In the genomic region with DNA sequence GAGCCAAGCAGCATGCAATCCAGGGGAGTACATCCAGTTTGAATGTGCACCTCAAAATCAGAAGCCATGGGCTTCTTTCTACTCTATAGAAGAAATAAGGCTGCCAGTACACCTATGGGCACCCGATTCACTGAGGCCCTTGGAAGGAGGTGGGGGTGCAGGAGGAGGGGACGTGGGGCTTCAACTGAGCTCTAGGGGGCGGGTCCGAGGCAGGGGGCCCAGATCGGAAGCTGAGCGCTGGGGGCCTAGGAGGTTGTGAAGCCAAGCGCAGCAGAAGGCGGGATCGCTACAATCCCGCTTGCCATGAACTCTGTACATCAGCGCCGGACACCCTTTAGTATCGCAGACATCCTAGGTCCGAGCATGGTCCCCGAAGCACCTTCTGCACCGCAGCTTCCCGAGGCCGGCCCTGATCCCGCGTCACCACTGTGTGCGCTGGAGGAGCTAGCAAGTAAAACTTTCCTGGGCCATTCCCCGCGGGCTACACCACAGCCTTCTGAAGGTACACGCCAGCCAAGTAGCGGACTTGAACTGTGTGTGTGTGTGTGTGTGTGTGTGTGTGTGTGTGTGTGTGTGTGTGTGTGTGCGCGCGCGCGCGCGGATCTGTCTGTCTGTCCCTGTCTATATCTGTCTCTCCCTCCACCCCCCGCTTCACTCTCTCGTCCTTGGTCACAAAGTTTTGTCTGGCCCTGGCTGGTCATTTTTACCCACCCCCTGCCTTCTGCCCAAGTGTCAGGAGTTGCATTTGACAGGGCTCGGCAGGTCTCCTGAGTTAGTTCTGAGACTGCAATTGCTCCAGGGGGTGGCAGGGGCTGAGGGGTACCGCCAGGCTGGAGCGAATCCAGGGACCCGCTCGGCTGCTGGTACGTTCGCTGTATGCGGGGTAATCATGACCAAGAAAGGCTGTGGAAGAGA, we compare ENCODE assay signal across 9 mouse cellular contexts. TPM values are rescaled to one million over a fixed set of nuclear protein-coding genes. Genes with fewer than 3 reads are reported as not detected.
A peak's percentile ranks its signal among the peaks of the same experiment; 100 is the strongest.
DNase-seq lines count a peak whose midpoint lies in the region; ATAC-seq and TF ChIP-seq lines count a peak whose summit lies in the region.
"Had no signal": no experiment of that assay in that cellular context is flagged by ENCODE, and none has a peak within 500 bp of the region (broad histone marks: within the 10 kb centered on the region; RNA-seq: fewer than 3 reads in every experiment).

A gene (plus strand): TSS at position 247 of the 915 bp plus-strand sequence.

- H3K4me3 ChIP-seq in heart, adult 2 months: peak within 1 kb of the TSS; percentile 64
- peak within 1 kb of the TSS; percentile 49 for H3K4me3 ChIP-seq in embryonic facial prominence, embryonic 10.5 days
- peak within 1 kb of the TSS; percentile 24 for H3K4me3 ChIP-seq in limb, embryonic 15.5 days

- peak in 1 of 2 experiments; percentile 41 for DNase-seq in heart, adult 2 months
- DNase-seq in heart, adult 8-10 months (ENCODE audit: low spot score): no peak
- DNase-seq in CD4-positive helper T cell, adult 2 months (ENCODE audit: low read depth, low spot score): peak; percentile 52
- DNase-seq in embryonic facial prominence, embryonic 10.5 days (ENCODE audit: low spot score): peak; percentile 49
- DNase-seq in right cerebral cortex, postnatal 4 days: no peak
- no peak for DNase-seq in ovary, postnatal 14 days (ENCODE audit: low spot score)
- no peak for DNase-seq in retina, embryonic 14.5 days (ENCODE audit: low spot score)

- TF ChIP-seq EP300 in heart, adult 2 months (IDR thresholded peaks at IDR 0.05; ENCODE audit: insufficient read depth, low read depth, low read length): no peak

- no peak for ATAC-seq in limb, embryonic 15.5 days (ENCODE audit: insufficient number of reproducible peaks, low FRiP score, low TSS enrichment, low read depth)

- peak within 1 kb of the TSS; percentile 73 for H3K9ac ChIP-seq in heart, adult 2 months (ENCODE audit: low read depth, low read length)
- no peak within 1 kb of the TSS for H3K9ac ChIP-seq in limb, embryonic 15.5 days

- peak within 1 kb of the TSS; percentile 47 for H3K4me2 ChIP-seq in limb, embryonic 15.5 days

- intact Hi-C loops in heart, adult 2 months (cut with DNase I): no loop called here

- H3K27ac ChIP-seq in heart, adult 2 months: peak within 1 kb of the TSS; percentile 76
- no peak within 1 kb of the TSS for H3K27ac ChIP-seq in embryonic facial prominence, embryonic 10.5 days (replicated peaks)
- H3K27ac ChIP-seq in limb, embryonic 15.5 days: no peak within 1 kb of the TSS

- no peaks in the 10 kb centered on the region for H3K4me1 ChIP-seq in heart, adult 2 months (ENCODE audit: control insufficient read depth, insufficient read depth, low read length)
- peaks cover 47% of the 10 kb centered on the region for H3K4me1 ChIP-seq in embryonic facial prominence, embryonic 10.5 days
- H3K4me1 ChIP-seq in limb, embryonic 15.5 days: peaks cover 32% of the 10 kb centered on the region

- H3K9me3 ChIP-seq in embryonic facial prominence, embryonic 10.5 days: no peaks in the 10 kb centered on the region
- H3K9me3 ChIP-seq in limb, embryonic 15.5 days: no peaks in the 10 kb centered on the region

- H3K27me3 ChIP-seq in heart, adult 2 months (ENCODE audit: control insufficient read depth, insufficient read depth, low read length): no peaks in the 10 kb centered on the region
- H3K27me3 ChIP-seq in embryonic facial prominence, embryonic 10.5 days (replicated peaks; ENCODE audit: low read depth, poor library complexity, severe bottlenecking): peaks cover 97% of the 10 kb centered on the region
- peaks cover 82% of the 10 kb centered on the region for H3K27me3 ChIP-seq in limb, embryonic 15.5 days
- H3K27me3 ChIP-seq: CH12.LX had no signal

- H3K79me2 ChIP-seq in heart, adult 2 months (replicated peaks; ENCODE audit: control insufficient read depth, insufficient read depth, low read length): no peaks in the 10 kb centered on the region

- no peak for TF ChIP-seq POLR2A in heart, adult 2 months (IDR thresholded peaks at IDR 0.05; ENCODE audit: insufficient read depth, low read depth, low read length)

- H3K36me3 ChIP-seq in heart, adult 2 months (ENCODE audit: control insufficient read depth, insufficient read depth, low read length): no peaks in the 10 kb centered on the region
- H3K36me3 ChIP-seq in embryonic facial prominence, embryonic 10.5 days (replicated peaks): peaks cover 16% of the 10 kb centered on the region
- H3K36me3 ChIP-seq in limb, embryonic 15.5 days: peaks cover 11% of the 10 kb centered on the region

- TF ChIP-seq CTCF in heart, adult 2 months (IDR thresholded peaks at IDR 0.05): no peak

- 14% methylated on average over 42 of the region's 42 CpGs for WGBS in heart, adult 2 months
- 2% methylated on average over 42 of the region's 42 CpGs for WGBS in embryonic facial prominence, embryonic 10.5 days
- 3% methylated on average over 40 of the region's 42 CpGs for WGBS in limb, embryonic 15.5 days

RNA-seq across cellular contexts. Expression of the gene that starts here (rescaled TPM):
- 1 to 10 TPM in 1 of 2 experiments, under 1 TPM in 1; 0.84 to 1.5 TPM for total RNA-seq in heart, adult 2 months (2021)
- 1.5 and 2.2 TPM in 2 replicates for polyA plus RNA-seq in heart, adult 2 months (2012; rRNA removed)
- 1 to 10 TPM in 3 of 4 experiments, under 1 TPM in 1; 0.90 to 2.9 (median 1.3) TPM for total RNA-seq in heart, adult 8-10 months (2022)
- polyA plus RNA-seq in embryonic facial prominence, embryonic 10.5 days (2016; fragmentation: Nextera tagmentation; extraction: Ambion mirVana): 0.45 and 0.59 TPM in 2 replicates
- polyA plus RNA-seq in limb, embryonic 15.5 days (2015; fragmentation: Nextera tagmentation; extraction: Ambion mirVana): 0.41 and 0.50 TPM in 2 replicates
- total RNA-seq: CH12.LX had no signal

Comparison
In these comparisons a context has a peak if more than half of its experiments do, and no peak if none do; other contexts are left out.
1. Peak in DNase-seq and H3K4me3 ChIP-seq in embryonic facial prominence, embryonic 10.5 days; RNA of the gene not detected or under 1 TPM.